Comparison of ENCODE assay signal across 27 mouse cellular contexts in genomic region chr9:108806379-108806778, GRCm38 (mm10). TPM values are rescaled to one million over a fixed set of nuclear protein-coding genes. Genes with fewer than 3 reads are reported as not detected.
DNase-seq lines count a peak whose midpoint lies in the region; ATAC-seq and TF ChIP-seq lines count a peak whose summit lies in the region.
"Had no signal": no experiment of that assay in that cellular context is flagged by ENCODE, and none has a peak within 500 bp of the region (broad histone marks: within the 10 kb centered on the region; RNA-seq: fewer than 3 reads in every experiment).

No protein-coding gene starts in this region.

- H3K4me2 ChIP-seq in heart, embryonic 13.5 days: no peak overlapping the region
- H3K4me2 ChIP-seq in liver, embryonic 11.5 days: no peak overlapping the region
- peak overlapping the region; percentile 99; the same call in 1 of the 2 replicates for H3K4me2 ChIP-seq in liver, embryonic 13.5 days
- no peak overlapping the region for H3K4me2 ChIP-seq in liver, postnatal 0 days (ENCODE audit: low read depth, low read length)
- H3K4me2 ChIP-seq: embryonic facial prominence, embryonic 12.5 days; hindbrain, embryonic 14.5 days; kidney, embryonic 15.5 days; limb, embryonic 13.5 days; midbrain, embryonic 15.5 days; neural tube, embryonic 12.5 days had no signal

- no peak overlapping the region for H3K9ac ChIP-seq in heart, embryonic 13.5 days
- H3K9ac ChIP-seq in liver, embryonic 11.5 days (ENCODE audit: low read depth, low read length): 0 out of 2 replicates have a peak overlapping the region, but pooled peaks have one; percentile 13
- peak overlapping the region; percentile 40 for H3K9ac ChIP-seq in liver, embryonic 13.5 days
- H3K9ac ChIP-seq in liver, postnatal 0 days (replicated peaks): no peak overlapping the region
- H3K9ac ChIP-seq: embryonic facial prominence, embryonic 12.5 days; hindbrain, embryonic 14.5 days; kidney, embryonic 15.5 days; limb, embryonic 13.5 days; midbrain, embryonic 15.5 days; neural tube, embryonic 12.5 days had no signal

- intact Hi-C loops in heart, postnatal 14 days (cut with DNase I): no loop called here

- no peak for TF ChIP-seq CTCF in liver, postnatal 0 days (IDR thresholded peaks at IDR 0.05; ENCODE audit: low read depth)

- no peak for DNase-seq in heart, postnatal 14 days
- DNase-seq in liver, embryonic 11.5 days (ENCODE audit: low spot score): no peak
- no peak for DNase-seq in liver
- no peak for DNase-seq in liver, embryonic 13.5 days
- DNase-seq in liver, postnatal 0 days: no peak
- no peak for DNase-seq in B cell, adult 2 months
- DNase-seq: adrenal gland, adult 8-10 months; cerebellum, adult 8-10 months; embryo, embryonic 11 days; kidney, adult 11 months; kidney, postnatal 25 days; lung, adult 2 months; lung, postnatal 10 days; right cerebral cortex, postnatal 14 days had no signal

- no peaks in the 10 kb centered on the region for H3K27me3 ChIP-seq in heart, embryonic 13.5 days (replicated peaks)
- no peaks in the 10 kb centered on the region for H3K27me3 ChIP-seq in liver, embryonic 11.5 days (replicated peaks; ENCODE audit: control insufficient read depth, insufficient read depth, low read length)
- no peaks in the 10 kb centered on the region for H3K27me3 ChIP-seq in liver, embryonic 13.5 days
- H3K27me3 ChIP-seq in liver, postnatal 0 days (ENCODE audit: insufficient read depth, low read length): no peaks in the 10 kb centered on the region
- H3K27me3 ChIP-seq: CH12.LX; embryonic facial prominence, embryonic 12.5 days; kidney, embryonic 15.5 days; limb, embryonic 13.5 days; midbrain, embryonic 15.5 days; neural tube, embryonic 12.5 days had no signal

- H3K4me1 ChIP-seq in heart, embryonic 13.5 days: peaks cover 49% of the 10 kb centered on the region
- H3K4me1 ChIP-seq in liver, embryonic 11.5 days (replicated peaks; ENCODE audit: control insufficient read depth, insufficient read depth, low read length): peaks cover 39% of the 10 kb centered on the region
- peaks cover 72% of the 10 kb centered on the region for H3K4me1 ChIP-seq in liver, embryonic 13.5 days (replicated peaks)
- H3K4me1 ChIP-seq in liver, postnatal 0 days (ENCODE audit: insufficient read depth): peaks cover 36% of the 10 kb centered on the region

- no peak for TF ChIP-seq EP300 in liver, postnatal 0 days (IDR thresholded peaks at IDR 0.05; ENCODE audit: low read depth)

- H3K27ac ChIP-seq in heart, embryonic 13.5 days (replicated peaks): peak overlapping the region; percentile 30
- peak overlapping the region; percentile 68 for H3K27ac ChIP-seq in liver, embryonic 11.5 days (ENCODE audit: low read depth, low read length)
- H3K27ac ChIP-seq in liver, embryonic 13.5 days: peak overlapping the region; percentile 96
- peak overlapping the region; percentile 88 for H3K27ac ChIP-seq in liver, postnatal 0 days (ENCODE audit: low read depth)
- H3K27ac ChIP-seq: embryonic facial prominence, embryonic 12.5 days; hindbrain, embryonic 14.5 days; kidney, embryonic 15.5 days; midbrain, embryonic 10.5 days; neural tube, embryonic 12.5 days had no signal

- no peak overlapping the region for H3K4me3 ChIP-seq in heart, embryonic 13.5 days
- H3K4me3 ChIP-seq in liver, embryonic 11.5 days (ENCODE audit: low read depth, low read length): no peak overlapping the region
- no peak overlapping the region for H3K4me3 ChIP-seq in liver, embryonic 13.5 days (replicated peaks)
- no peak overlapping the region for H3K4me3 ChIP-seq in liver, postnatal 0 days (ENCODE audit: low read depth, low read length)
- H3K4me3 ChIP-seq: embryonic facial prominence, embryonic 12.5 days; heart, adult 2 months; kidney, embryonic 15.5 days; limb, embryonic 13.5 days; midbrain, embryonic 10.5 days; midbrain, embryonic 15.5 days; neural tube, embryonic 12.5 days had no signal

- ATAC-seq in heart, embryonic 13.5 days (ENCODE audit: extremely low read depth, insufficient number of reproducible peaks, low FRiP score, low TSS enrichment): no peak
- no peak for ATAC-seq in liver, embryonic 11.5 days (replicated peaks; ENCODE audit: low FRiP score)
- no peak for ATAC-seq in liver, embryonic 13.5 days (ENCODE audit: low read depth)
- no peak for ATAC-seq in liver, postnatal 0 days
- no peak for ATAC-seq in monocyte, adult 5-6 weeks (replicated peaks; ENCODE audit: insufficient number of reproducible peaks, low FRiP score, low TSS enrichment, poor library complexity, severe bottlenecking)
- ATAC-seq: forebrain, embryonic 14.5 days; midbrain, embryonic 15.5 days had no signal

- peaks cover 67% of the 10 kb centered on the region for H3K36me3 ChIP-seq in heart, embryonic 13.5 days
- H3K36me3 ChIP-seq in liver, embryonic 11.5 days (ENCODE audit: control insufficient read depth, insufficient read depth, low read length): peaks cover 20% of the 10 kb centered on the region
- peaks cover 57% of the 10 kb centered on the region for H3K36me3 ChIP-seq in liver, embryonic 13.5 days
- H3K36me3 ChIP-seq in liver, postnatal 0 days (replicated peaks; ENCODE audit: insufficient read depth, low read length): peaks cover 59% of the 10 kb centered on the region

- no peaks in the 10 kb centered on the region for H3K9me3 ChIP-seq in heart, embryonic 13.5 days
- no peaks in the 10 kb centered on the region for H3K9me3 ChIP-seq in liver, embryonic 11.5 days (ENCODE audit: control insufficient read depth, low read length)
- no peaks in the 10 kb centered on the region for H3K9me3 ChIP-seq in liver, embryonic 13.5 days (replicated peaks)
- H3K9me3 ChIP-seq in liver, postnatal 0 days (ENCODE audit: low read length): no peaks in the 10 kb centered on the region
- H3K9me3 ChIP-seq: embryonic facial prominence, embryonic 12.5 days; kidney, embryonic 15.5 days; limb, embryonic 13.5 days; midbrain, embryonic 10.5 days; midbrain, embryonic 15.5 days; neural tube, embryonic 12.5 days had no signal

RNA-seq across cellular contexts. Expression of gene Nckipsd, which starts 1.8 kb away (rescaled TPM):
- 9.7 and 10.6 TPM in 2 replicates for polyA plus RNA-seq in heart, embryonic 13.5 days (2015; fragmentation: Nextera tagmentation; extraction: Ambion mirVana)
- total RNA-seq in heart, postnatal 14 days (2021): 10 to 100 TPM in 1 of 2 experiments, 1 to 10 TPM in 1; 9.9 to 11.4 TPM
- 8.8 and 16.2 TPM in 2 replicates for polyA plus RNA-seq in liver, embryonic 11.5 days (2014; fragmentation: Nextera tagmentation; extraction: Ambion mirVana)
- 3.9 and 5.9 TPM in 2 replicates for polyA plus RNA-seq in liver, embryonic 13.5 days (2015; fragmentation: Nextera tagmentation; extraction: Ambion mirVana)
- 4.5 TPM in 2 replicates for polyA plus RNA-seq in liver, postnatal 0 days (2015; fragmentation: Nextera tagmentation; extraction: Ambion mirVana)
- total RNA-seq in monocyte, adult 5-6 weeks (2017): 1.8 to 7.4 TPM (median 4.9 TPM) in 3 replicates

RNA-seq across cellular contexts. Expression of gene Celsr3, which starts 19.7 kb away (rescaled TPM):
- polyA plus RNA-seq in heart, embryonic 13.5 days (2015; fragmentation: Nextera tagmentation; extraction: Ambion mirVana): 0.09 and 0.10 TPM in 2 replicates
- total RNA-seq in heart, postnatal 14 days (2021): under 1 TPM; 0.12 TPM
- polyA plus RNA-seq in liver, embryonic 11.5 days (2014; fragmentation: Nextera tagmentation; extraction: Ambion mirVana): 0.08 and 0.22 TPM in 2 replicates
- polyA plus RNA-seq in liver, embryonic 13.5 days (2015; fragmentation: Nextera tagmentation; extraction: Ambion mirVana): 0.03 TPM in 2 replicates
- polyA plus RNA-seq in liver, postnatal 0 days (2015; fragmentation: Nextera tagmentation; extraction: Ambion mirVana): 0.09 and 0.23 TPM in 2 replicates
- 0.48 to 2.7 TPM (median 0.68 TPM) in 3 replicates for total RNA-seq in monocyte, adult 5-6 weeks (2017)
- total RNA-seq: hematopoietic stem cell, adult 5-6 weeks had no signal

RNA-seq across cellular contexts. Expression of gene Ip6k2, which starts 22.8 kb away (rescaled TPM):
- 39.8 and 42.9 TPM in 2 replicates for polyA plus RNA-seq in heart, embryonic 13.5 days (2015; fragmentation: Nextera tagmentation; extraction: Ambion mirVana)
- 10 to 100 TPM; 30.7 to 31.8 TPM for total RNA-seq in heart, postnatal 14 days (2021)
- 31.8 and 37.5 TPM in 2 replicates for polyA plus RNA-seq in liver, embryonic 11.5 days (2014; fragmentation: Nextera tagmentation; extraction: Ambion mirVana)
- 11.5 and 11.6 TPM in 2 replicates for polyA plus RNA-seq in liver, embryonic 13.5 days (2015; fragmentation: Nextera tagmentation; extraction: Ambion mirVana)
- polyA plus RNA-seq in liver, postnatal 0 days (2015; fragmentation: Nextera tagmentation; extraction: Ambion mirVana): 12.4 and 18.6 TPM in 2 replicates
- total RNA-seq in monocyte, adult 5-6 weeks (2017): 34.7 to 78.2 TPM (median 74.6 TPM) in 3 replicates

RNA-seq across cellular contexts. Expression of gene Slc26a6, which starts 46.7 kb away (rescaled TPM):
- polyA plus RNA-seq in heart, embryonic 13.5 days (2015; fragmentation: Nextera tagmentation; extraction: Ambion mirVana): 5.1 and 5.7 TPM in 2 replicates
- 10 to 100 TPM; 27.0 TPM for total RNA-seq in heart, postnatal 14 days (2021)
- 9.0 and 10.5 TPM in 2 replicates for polyA plus RNA-seq in liver, embryonic 11.5 days (2014; fragmentation: Nextera tagmentation; extraction: Ambion mirVana)
- 6.7 and 8.6 TPM in 2 replicates for polyA plus RNA-seq in liver, embryonic 13.5 days (2015; fragmentation: Nextera tagmentation; extraction: Ambion mirVana)
- 2.4 TPM in 2 replicates for polyA plus RNA-seq in liver, postnatal 0 days (2015; fragmentation: Nextera tagmentation; extraction: Ambion mirVana)
- 6.2 to 10.0 TPM (median 8.4 TPM) in 3 replicates for total RNA-seq in monocyte, adult 5-6 weeks (2017)

Comparison
In these comparisons a context has a peak if more than half of its experiments do, and no peak if none do; other contexts are left out.
1. H3K9ac ChIP-seq: peak in liver, embryonic 11.5 days (single experiment) and liver, embryonic 13.5 days (single experiment); none in heart, embryonic 13.5 days (single experiment) and liver, postnatal 0 days (single experiment).
2. H3K27ac ChIP-seq: peak in every context shown above with its lines; median percentile 96 in liver, embryonic 13.5 days; 88 in liver, postnatal 0 days; 68 in liver, embryonic 11.5 days; 30 in heart, embryonic 13.5 days.